Mouse (Mus musculus) MN1 (cell line): ENCODE data around the gene Olfr18.
"Not testable (repeated sequence)": the region's sequence is repeated elsewhere in the genome, so short reads cannot be mapped to it uniquely, and the experiment has no call there.

Experiments used
- DNase-seq: peaks from one replicate; pipeline ENCODE4 v3.0.0-alpha.2; 2016; ENCODE audit warnings: low spot score

Gene Olfr18

DNA sequence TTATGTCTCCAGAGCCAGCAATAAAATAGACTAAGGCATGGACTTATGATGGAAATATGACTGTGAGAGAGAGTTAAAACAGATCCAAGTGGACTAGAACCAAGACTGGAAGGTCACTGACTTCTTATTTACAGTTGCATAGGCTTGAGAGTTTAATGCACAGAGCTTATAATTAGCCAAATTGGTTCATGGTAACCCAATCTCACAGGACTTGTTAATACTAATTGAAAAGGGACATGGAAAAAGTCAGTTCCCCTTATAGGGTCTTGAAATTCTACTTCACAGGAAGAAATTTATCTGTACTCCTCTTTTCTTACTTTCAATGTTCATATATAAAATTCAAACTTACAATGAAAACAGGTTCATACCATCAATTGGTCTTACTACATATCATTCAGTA is at the start of gene Olfr18:
Gene Olfr18, minus strand, starts transcription at position 101 of the 400 bp plus-strand sequence.
- no peak for DNase-seq

DNA sequence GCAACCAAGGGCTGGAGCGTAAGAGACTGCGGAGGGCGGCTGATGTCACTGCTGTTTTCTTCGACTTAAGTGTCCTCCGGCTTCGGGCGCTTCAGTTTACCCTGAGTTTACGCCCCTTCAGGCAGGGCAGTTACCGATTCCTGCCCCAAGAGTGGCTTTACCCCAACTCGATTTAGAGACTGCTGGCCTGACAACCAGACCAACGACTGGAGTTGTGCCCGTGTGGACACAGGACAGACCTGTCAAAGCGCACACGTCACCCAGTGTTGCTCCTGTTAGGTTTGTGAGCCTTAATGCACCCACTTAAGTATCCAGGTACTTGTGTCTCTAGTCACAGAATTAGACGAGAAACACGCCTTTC is 49.4 kb upstream of the Olfr18 start:
- DNase-seq, result no peak

DNA sequence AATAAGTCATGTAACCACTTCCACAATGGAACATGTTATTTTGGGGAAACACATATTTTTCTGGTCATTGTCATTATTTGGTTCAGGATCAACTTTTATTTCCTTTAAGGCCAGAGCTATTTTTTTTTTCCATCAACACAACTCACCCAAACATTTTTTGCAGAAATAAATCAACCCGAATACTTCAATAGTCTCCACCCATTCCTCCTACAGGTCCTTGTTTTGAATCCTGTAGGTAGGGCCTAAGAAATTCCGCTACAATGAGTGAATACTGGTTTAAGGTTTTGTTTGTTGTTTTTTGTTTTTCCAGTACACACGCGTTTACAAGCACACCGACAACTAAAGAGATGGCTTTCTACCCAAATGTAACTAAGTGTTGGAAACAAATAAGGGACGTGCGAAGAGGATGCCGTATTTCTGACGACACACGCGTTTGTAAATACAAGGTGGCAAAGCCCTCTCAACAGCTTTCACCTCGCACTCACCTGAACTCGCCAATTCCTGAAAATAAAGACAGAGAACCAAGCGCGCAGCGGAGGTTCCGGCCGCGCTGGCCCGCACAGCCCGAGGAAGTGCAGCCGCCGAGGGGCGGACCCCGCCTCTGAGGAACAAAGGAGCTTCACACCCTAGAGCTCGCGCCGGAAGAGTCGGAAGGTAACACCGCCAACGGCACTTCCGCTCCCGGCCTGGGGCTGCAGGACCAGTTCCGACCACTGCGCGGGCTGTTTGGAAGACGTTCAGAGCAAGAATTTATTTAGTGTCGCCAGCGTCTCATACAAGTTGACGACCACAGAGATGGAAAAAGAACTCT is 48.8 kb upstream of the Olfr18 start, which contains the start of gene Zfp560:
Gene Zfp560, minus strand, starts transcription at position 646 of the 811 bp plus-strand sequence.
- DNase-seq, result peak; percentile 93

DNA sequence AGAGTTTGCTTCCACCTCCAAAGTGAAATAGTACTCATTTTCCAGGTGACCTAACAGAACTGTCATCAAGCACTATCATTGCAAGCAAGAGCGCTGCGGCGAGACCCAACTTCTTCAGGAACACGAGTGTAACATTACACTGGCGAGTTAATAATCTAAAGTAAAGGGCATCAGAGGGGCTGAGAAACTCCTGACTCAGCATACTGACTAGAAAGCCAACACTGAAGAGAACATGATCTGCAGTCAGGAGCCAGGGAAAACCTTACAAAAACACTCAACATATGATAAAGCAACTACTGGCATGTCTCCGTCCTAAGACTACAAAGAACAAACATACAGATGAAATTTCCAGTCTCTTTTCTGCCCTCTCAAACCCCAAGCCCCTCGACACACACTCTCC is 47.8 kb upstream of the Olfr18 start:
- no peak for DNase-seq

DNA sequence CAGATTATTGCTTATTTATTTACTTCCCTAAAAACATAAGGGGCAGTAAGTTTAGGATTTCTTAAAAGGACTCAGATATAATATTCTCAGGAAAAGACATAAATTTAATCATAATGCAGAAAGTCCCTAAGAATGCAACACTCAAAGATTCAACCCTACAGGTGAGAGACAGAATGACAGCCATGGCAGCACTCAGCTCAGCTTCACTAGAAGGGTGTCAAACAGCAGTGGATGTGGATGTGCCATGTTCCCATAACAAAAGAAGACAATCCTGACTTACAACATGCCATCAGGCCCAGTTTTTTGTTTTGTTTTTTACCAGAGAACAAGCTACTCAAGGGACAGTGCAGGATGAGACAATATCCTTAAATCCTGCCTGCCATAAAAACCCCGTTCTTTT is 38.8 kb upstream of the Olfr18 start:
- no peak for DNase-seq

DNA sequence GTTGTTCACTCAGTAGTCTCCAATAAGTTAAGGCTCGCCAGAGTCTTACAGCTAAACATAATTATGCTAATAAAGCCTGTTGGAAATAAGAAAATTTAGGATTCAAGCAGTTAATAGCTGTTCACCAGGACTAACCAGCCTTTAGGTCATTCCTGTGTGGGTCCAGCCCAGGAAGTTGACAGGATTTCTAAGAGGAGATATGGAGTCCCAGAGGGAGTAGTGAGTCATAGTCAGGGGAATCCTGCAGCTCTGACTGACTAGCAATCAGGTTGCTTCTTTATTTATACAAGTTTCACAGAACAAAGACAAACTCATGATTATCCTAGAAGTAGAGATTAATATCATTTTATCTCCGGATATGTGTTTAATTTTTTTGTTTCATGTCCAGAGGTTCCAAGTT is 31.4 kb upstream of the Olfr18 start:
- DNase-seq, result peak; percentile 15

DNA sequence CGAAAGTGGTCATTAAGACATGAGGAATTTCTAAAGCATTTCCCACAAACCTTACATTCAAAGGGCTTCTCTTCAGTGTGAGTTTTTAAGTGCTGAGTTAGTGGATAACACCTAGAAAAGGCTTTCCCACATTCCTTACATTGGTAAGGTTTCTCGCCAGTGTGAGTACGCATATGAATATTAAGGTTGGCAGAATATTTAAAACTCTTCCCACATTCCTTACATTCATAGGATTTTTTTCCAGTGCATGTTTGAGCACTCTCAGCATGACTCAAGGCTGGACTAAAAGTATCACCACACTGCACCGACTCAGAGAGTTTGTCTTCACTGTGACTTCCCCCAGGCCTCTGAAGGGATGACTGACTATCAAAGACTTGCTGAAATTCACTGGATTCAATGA is 12.6 kb upstream of the Olfr18 start:
- DNase-seq, result no peak

DNA sequence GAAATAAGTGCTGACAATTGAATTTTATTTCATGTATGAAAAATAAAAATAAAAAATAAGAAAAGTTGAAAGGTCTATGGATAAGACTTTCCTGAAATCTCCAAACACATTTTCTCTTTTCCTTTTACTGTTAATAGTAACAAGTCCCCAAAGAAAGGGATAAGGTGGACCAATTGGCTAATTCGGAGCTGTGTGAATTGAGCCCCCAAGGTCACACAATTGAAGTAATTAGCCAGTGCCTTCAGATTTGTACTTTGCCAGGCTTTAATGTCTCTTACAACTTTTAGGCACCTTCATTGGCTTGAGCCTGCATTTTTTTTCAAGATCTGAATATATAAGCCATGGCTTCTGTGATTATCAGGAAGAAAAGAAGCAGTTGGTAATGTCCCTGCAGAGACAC is 37.7 kb downstream of the Olfr18 start, which contains the start of gene Olfr873:
Gene Olfr873, plus strand, starts transcription at position 301 of the 400 bp plus-strand sequence.
- no peak for DNase-seq

DNA sequence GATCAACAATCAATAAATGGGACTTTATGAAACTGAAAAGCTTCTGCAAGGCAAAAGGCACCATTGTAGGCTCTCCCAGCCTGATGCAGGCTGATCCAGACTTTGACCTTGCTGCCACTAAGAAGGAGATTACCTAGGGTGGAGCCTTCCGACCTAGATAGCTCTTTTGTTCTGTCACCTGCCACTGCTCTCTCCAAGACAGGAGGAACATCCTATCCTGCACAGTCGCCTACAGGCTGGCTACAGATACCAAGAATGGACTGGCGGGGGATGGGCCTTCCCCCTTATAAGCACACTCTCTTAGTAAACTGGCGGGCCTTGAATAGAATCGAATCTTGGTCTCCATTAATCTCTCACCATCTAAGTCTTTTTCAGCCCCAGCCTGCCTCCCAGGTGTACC is 40.3 kb downstream of the Olfr18 start:
- DNase-seq, result not testable (repeated sequence)

DNA sequence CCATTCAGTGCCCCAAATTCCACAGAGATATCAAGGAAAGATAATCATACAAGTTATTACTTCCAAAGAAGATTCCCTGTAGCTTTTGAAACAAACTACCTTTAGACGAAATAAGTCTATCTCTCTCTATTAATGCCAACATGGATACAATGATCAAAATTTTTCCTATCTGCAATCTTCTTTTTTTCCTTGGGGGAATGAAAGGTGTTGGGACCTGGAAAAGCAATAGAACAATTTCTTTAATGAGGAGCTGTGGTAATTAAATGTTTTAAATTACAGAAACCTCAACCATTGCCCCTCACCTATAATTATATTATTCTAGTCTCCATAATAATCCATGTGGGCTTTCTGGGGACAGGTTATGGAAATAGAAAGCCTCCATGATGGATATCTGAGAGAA is 53.8 kb downstream of the Olfr18 start, which contains the start of gene Olfr39:
Gene Olfr39, plus strand, starts transcription at position 301 of the 400 bp plus-strand sequence.
- no peak for DNase-seq
